Mouse (Mus musculus): ENCODE measurements at regions not wholly inside any gene's neighbourhood (a gene's known extent, or its start where the extent isn't known, plus 50 kb on each side); places are given as distances from the start of the nearest gene placed in this dataset.

GRCm38 (mm10) chr1:183686056-183686455, 268.0 kb downstream of the Hhipl2 start:
- TF ChIP-seq MEF2A (IDR thresholded peaks at IDR 0.05; ENCODE audit: extremely low read depth, insufficient replicate concordance, low read depth, low read length, poor library complexity, severe bottlenecking): no peak
- no peak for TF ChIP-seq TBP (IDR thresholded peaks at IDR 0.05; ENCODE audit: low read depth, low read length)
- TF ChIP-seq UBTF (IDR thresholded peaks at IDR 0.05; ENCODE audit: borderline replicate concordance, insufficient read depth, low read depth, low read length): no peak
- no peak for TF ChIP-seq ZMIZ1 (IDR thresholded peaks at IDR 0.05; ENCODE audit: low read depth, low read length)
- no peak for TF ChIP-seq TCF12 (IDR thresholded peaks at IDR 0.05; ENCODE audit: low read depth, low read length)
- no peak for TF ChIP-seq MAX (IDR thresholded peaks at IDR 0.05; ENCODE audit: low read length)
- TF ChIP-seq CTCF (IDR thresholded peaks at IDR 0.05 in 2 of 3, conservative IDR thresholded peaks at IDR 0.05 in 1 of 3; ENCODE audit: control insufficient read depth in 1 of 3, insufficient read depth in 1 of 3, low read depth in 2 of 3, low read length in 3 of 3, poor library complexity in 1 of 3, severe bottlenecking in 1 of 3): no peak
- TF ChIP-seq SIN3A (IDR thresholded peaks at IDR 0.05; ENCODE audit: low read length): no peak
- TF ChIP-seq CHD2 (IDR thresholded peaks at IDR 0.05; ENCODE audit: low read length): no peak
- no peaks in the 10 kb centered on the region for H3K79me2 ChIP-seq (ENCODE audit: control insufficient read depth, insufficient read depth, low read length, poor library complexity)
- no peak for DNase-seq (ENCODE audit: low read depth, low spot score)
- no peak overlapping the region for H3K9ac ChIP-seq (ENCODE audit: control insufficient read depth, low read depth, low read length, poor library complexity, severe bottlenecking)
- H3K4me3 ChIP-seq (ENCODE audit: control insufficient read depth in 1 of 2, insufficient read depth in 1 of 2, low read depth in 2 of 2, low read length in 2 of 2): no peak overlapping the region
- no peaks in the 10 kb centered on the region for H3K36me3 ChIP-seq (ENCODE audit: control insufficient read depth in 1 of 2, insufficient read depth in 2 of 2, low read length in 2 of 2)
- H3K27me3 ChIP-seq (ENCODE audit: control insufficient read depth in 1 of 2, insufficient read depth in 2 of 2, low read length in 2 of 2): no peaks in the 10 kb centered on the region
- H3K27ac ChIP-seq (ENCODE audit: control insufficient read depth, low read depth, low read length): no peak overlapping the region
- no peaks in the 10 kb centered on the region for H3K4me1 ChIP-seq (ENCODE audit: control insufficient read depth in 1 of 2, insufficient read depth in 2 of 2, low read length in 2 of 2)
- no peaks in the 10 kb centered on the region for H3K9me3 ChIP-seq (replicated peaks; ENCODE audit: insufficient read depth, low read length)

- TF ChIP-seq POLR2AphosphoS5 (IDR thresholded peaks at IDR 0.05; ENCODE audit: borderline replicate concordance, low read depth, low read length) (no peak), NELFE (IDR thresholded peaks at IDR 0.05; ENCODE audit: low read depth, low read length) (no peak), JUND (IDR thresholded peaks at IDR 0.05; ENCODE audit: low read depth, low read length) (no peak), BHLHE40 (IDR thresholded peaks at IDR 0.05; ENCODE audit: borderline replicate concordance, low read depth, low read length) (no peak), KAT2A (conservative IDR thresholded peaks at IDR 0.05; ENCODE audit: low read depth, low read length) (no peak), ZNF384 (IDR thresholded peaks at IDR 0.05; ENCODE audit: low read depth, low read length) (no peak), POLR2A (IDR thresholded peaks at IDR 0.05; ENCODE audit: control insufficient read depth in 1 of 2, insufficient read depth in 1 of 2, low read depth in 1 of 2, low read length in 2 of 2, poor library complexity in 1 of 2) (no peak), MYC (IDR thresholded peaks at IDR 0.05; ENCODE audit: low read depth, low read length) (no peak), MYB (IDR thresholded peaks at IDR 0.05; ENCODE audit: low read depth, low read length) (no peak), SMC3 (IDR thresholded peaks at IDR 0.05; ENCODE audit: low read depth, low read length) (no peak), CHD2 (IDR thresholded peaks at IDR 0.05; ENCODE audit: low read length) (no peak), POLR2AphosphoS2 (IDR thresholded peaks at IDR 0.05; ENCODE audit: low read length) (no peak), HCFC1 (IDR thresholded peaks at IDR 0.05; ENCODE audit: low read depth, low read length) (no peak), CTCF (IDR thresholded peaks at IDR 0.05 in 2 of 3, conservative IDR thresholded peaks at IDR 0.05 in 1 of 3; ENCODE audit: control insufficient read depth in 1 of 3, insufficient read depth in 1 of 3, low read depth in 2 of 3, low read length in 3 of 3, poor library complexity in 1 of 3, severe bottlenecking in 1 of 3) (no peak)
- no peaks in the 10 kb centered on the region for H3K79me2 ChIP-seq (ENCODE audit: control insufficient read depth, insufficient read depth, low read length, poor library complexity)
- no peaks in the 10 kb centered on the region for H3K36me3 ChIP-seq (ENCODE audit: control insufficient read depth in 1 of 2, insufficient read depth in 2 of 2, low read length in 2 of 2)
- no peak for DNase-seq (ENCODE audit: low read depth, low spot score)
- H3K4me3 ChIP-seq (ENCODE audit: control insufficient read depth in 1 of 2, insufficient read depth in 1 of 2, low read depth in 2 of 2, low read length in 2 of 2): no peak overlapping the region
- H3K4me1 ChIP-seq (ENCODE audit: control insufficient read depth in 1 of 2, insufficient read depth in 2 of 2, low read length in 2 of 2): no peaks in the 10 kb centered on the region
- H3K27ac ChIP-seq (ENCODE audit: control insufficient read depth, low read depth, low read length): no peak overlapping the region
- no peaks in the 10 kb centered on the region for H3K27me3 ChIP-seq (ENCODE audit: control insufficient read depth in 1 of 2, insufficient read depth in 2 of 2, low read length in 2 of 2)
- no peak overlapping the region for H3K9ac ChIP-seq (ENCODE audit: control insufficient read depth, low read depth, low read length, poor library complexity, severe bottlenecking)
- H3K9me3 ChIP-seq (replicated peaks; ENCODE audit: insufficient read depth, low read length): no peaks in the 10 kb centered on the region
Measured at GRCm38 (mm10) chr1:183692756-183693155, 274.7 kb downstream of the Hhipl2 start.

Measured in MEL (cell line).